Mouse (Mus musculus): ENCODE measurements around the gene Tuba3b.

DNA sequence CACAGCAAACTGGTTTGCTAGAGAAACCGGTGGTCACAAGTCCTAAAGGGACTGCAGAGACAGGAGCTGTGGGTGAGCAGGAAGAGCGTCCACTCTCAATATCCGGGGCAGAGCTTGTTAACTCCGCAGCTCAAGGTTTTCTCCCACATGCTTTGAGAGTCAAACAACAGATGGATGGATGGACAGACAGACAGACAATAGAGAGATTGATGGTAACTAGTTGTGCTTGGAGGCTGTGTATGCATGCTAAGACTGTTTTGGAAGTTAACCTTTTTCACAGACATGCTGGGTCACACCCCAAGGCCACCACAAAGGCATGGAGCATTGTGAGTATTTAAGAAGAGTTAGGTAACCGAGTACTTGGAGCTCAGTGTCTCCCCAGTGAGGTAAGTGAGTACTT lies 6.9 kb upstream of the Tuba3b start:
- TF ChIP-seq CTCF (conservative IDR thresholded peaks at IDR 0.05; ENCODE audit: insufficient read depth, insufficient read length, low read depth, low read length) = no peak
- no peak for TF ChIP-seq POLR2A (IDR thresholded peaks at IDR 0.05; ENCODE audit: low read depth, low read length)

All from kidney, adult 2 months (tissue).